Mouse (Mus musculus) cortical plate, adult 2 months (tissue): Measurements from ENCODE around the gene Ccdc102a.

Experiments used
- CTCF ChIP-seq: fragments of 200-500 bp; IDR thresholded peaks from 2 replicates; pipeline ENCODE4 v1.5.1; 2011; ENCODE audit warnings: mild to moderate bottlenecking, control low read depth, low read length; ENCODE audit not compliant: insufficient read depth; ENCODE audit errors: extremely low read depth
- POLR2A ChIP-seq: fragments of 200-500 bp; IDR thresholded peaks from 2 replicates; pipeline ENCODE4 v1.6.1; 2011; ENCODE audit warnings: mild to moderate bottlenecking, low read length, control low read depth; ENCODE audit not compliant: insufficient read depth; ENCODE audit errors: extremely low read depth

DNA sequence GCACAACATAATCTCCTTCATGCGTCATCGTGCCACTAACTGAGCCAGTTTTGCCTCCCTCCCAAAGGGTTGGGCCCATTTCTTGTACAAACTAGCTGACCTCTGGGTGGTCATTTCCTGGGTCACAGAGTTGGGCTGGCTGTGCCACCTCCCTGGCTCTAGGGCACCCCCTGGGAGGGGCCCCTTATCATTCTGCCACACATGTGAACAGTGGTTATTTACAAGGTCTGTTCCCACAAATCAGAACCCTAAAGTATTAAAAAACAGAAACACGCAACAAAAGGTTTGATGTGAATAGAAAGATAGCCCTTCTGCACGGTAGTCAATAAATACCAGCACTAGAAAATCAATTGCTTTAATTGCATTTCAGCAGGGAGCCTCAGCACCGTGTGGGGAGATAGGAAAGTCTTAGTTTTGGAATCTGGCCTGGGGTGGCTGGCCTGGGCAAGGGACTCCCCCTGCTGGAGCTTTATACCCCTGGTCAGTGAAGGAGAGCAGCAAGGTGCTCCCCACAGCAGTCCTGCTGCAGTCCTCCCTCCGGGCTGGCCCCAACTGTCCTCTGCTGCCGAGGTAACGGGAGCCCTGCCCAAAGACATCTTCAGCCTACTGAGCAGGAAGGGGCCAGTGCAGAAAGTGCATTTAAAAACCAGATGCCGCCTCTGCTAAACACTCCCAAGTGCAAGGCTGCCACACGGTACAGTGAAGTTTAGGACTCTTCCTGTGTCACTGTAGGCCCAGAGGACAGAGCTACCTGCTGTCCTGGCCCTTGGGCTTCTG, 53.8 kb downstream of the Ccdc102a start:
- TF ChIP-seq CTCF (no peak), POLR2A (no peak)
